Mouse (Mus musculus) small intestine, adult 2 months (tissue): ENCODE measurements at regions not wholly inside any gene's neighbourhood (a gene's known extent, or its start where the extent isn't known, plus 50 kb on each side); places are given as distances from the start of the nearest gene placed in this dataset.

Experiments used
- H3K27ac ChIP-seq: fragments of 200-500 bp; 2 replicates; pipeline ENCODE4 v1.5.1; 2012; ENCODE audit warnings: low read depth, low read length, control low read depth, inconsistent platforms; ENCODE audit not compliant: insufficient read depth
- H3K27me3 ChIP-seq: fragments of 200-500 bp; 2 replicates; pipeline ENCODE4 v1.6.1; 2012; ENCODE audit warnings: mild to moderate bottlenecking, moderate library complexity, low read length, inconsistent platforms; ENCODE audit not compliant: control insufficient read depth, insufficient read depth
- H3K36me3 ChIP-seq: fragments of 200-500 bp; 2 replicates; pipeline ENCODE4 v1.6.1; 2012; ENCODE audit warnings: mild to moderate bottlenecking, low read length, control low read depth, inconsistent platforms; ENCODE audit not compliant: control insufficient read depth, insufficient read depth
- H3K4me1 ChIP-seq: fragments of 200-500 bp; 2 replicates; pipeline ENCODE4 v1.6.1; 2012; ENCODE audit warnings: low read length, inconsistent platforms, mixed read lengths; ENCODE audit not compliant: control insufficient read depth, insufficient read depth, insufficient read length
- H3K4me3 ChIP-seq: fragments of 200-500 bp; 2 replicates; pipeline ENCODE4 v1.5.1; 2012; ENCODE audit warnings: low read depth, mild to moderate bottlenecking, control low read depth, inconsistent platforms, low read length, moderate library complexity
- CTCF ChIP-seq: fragments of 200-500 bp; IDR thresholded peaks from 2 replicates; pipeline ENCODE4 v1.5.1; 2012; ENCODE audit warnings: low read depth, mild to moderate bottlenecking, control low read depth, inconsistent platforms, low read length, moderate library complexity, mixed read lengths; ENCODE audit not compliant: insufficient replicate concordance, insufficient read length; ENCODE audit errors: extremely low read depth
- POLR2A ChIP-seq: fragments of 200-500 bp; IDR thresholded peaks from 2 replicates; pipeline ENCODE4 v1.6.1; 2012; ENCODE audit warnings: low read depth, mild to moderate bottlenecking, control low read depth, inconsistent platforms, low read length, moderate library complexity
- WGBS: fragments of 180-500 bp; shearing (Covaris S2); methylation state at CpG from one replicate; pipeline ENCODE4 v1.1.7; 2018; 5-methylcytosine and 5-hydroxymethylcytosine counted together

DNA sequence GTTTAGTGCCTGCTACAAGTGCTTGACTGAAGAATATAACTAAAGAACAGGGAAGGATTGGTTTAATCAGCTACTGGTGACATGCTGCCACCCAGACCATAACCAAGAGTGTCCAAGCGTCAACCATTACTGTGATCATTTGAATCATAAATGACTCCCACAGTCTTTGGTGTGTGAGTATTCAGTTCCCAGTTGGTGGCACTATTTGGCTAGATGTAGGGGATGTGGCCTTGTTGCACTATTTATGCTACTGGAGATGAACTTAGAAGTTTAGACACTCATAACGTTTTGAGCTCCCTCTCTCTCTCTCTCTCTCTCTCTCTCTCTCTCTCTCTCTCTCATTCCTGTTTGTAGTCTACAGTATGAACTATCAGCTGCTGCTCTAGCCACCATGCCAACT is 238.4 kb upstream of the Lrrc3b start:
- Histone ChIP-seq H3K4me3 (no peak overlapping the region), H3K27ac (no peak overlapping the region), H3K36me3 (no peaks in the 10 kb centered on the region), H3K27me3 (no peaks in the 10 kb centered on the region), H3K4me1 (no peaks in the 10 kb centered on the region)
- WGBS: 69% methylated on average over 2 of the region's 2 CpGs
- TF ChIP-seq POLR2A (no peak), CTCF (no peak)

DNA sequence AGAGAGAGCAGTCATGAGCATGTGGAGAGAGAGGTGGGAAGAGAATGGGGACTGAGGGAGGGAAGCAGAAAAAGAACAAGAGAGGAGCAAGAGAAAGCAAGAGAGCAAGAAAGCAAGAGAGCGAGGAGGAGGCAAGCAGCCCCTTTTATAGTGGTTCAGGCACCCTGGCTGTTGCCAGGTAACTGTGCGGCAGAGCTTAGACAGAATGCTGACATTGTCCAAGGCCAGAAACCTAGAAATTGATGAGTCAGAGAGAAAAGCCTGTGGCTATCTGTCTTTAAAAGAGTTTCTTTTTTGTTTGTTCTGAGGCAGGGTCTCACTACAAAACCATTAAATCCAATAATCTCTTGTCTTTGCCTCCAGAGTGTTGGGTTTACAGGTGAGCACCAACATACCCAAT is 240.7 kb upstream of the Lrrc3b start:
- TF ChIP-seq CTCF (no peak), POLR2A (no peak)
- no peak overlapping the region for H3K27ac ChIP-seq
- H3K4me1 ChIP-seq: no peaks in the 10 kb centered on the region
- no peaks in the 10 kb centered on the region for H3K36me3 ChIP-seq
- no peak overlapping the region for H3K4me3 ChIP-seq
- H3K27me3 ChIP-seq: no peaks in the 10 kb centered on the region
- 72% methylated on average over 2 of the region's 2 CpGs for WGBS

DNA sequence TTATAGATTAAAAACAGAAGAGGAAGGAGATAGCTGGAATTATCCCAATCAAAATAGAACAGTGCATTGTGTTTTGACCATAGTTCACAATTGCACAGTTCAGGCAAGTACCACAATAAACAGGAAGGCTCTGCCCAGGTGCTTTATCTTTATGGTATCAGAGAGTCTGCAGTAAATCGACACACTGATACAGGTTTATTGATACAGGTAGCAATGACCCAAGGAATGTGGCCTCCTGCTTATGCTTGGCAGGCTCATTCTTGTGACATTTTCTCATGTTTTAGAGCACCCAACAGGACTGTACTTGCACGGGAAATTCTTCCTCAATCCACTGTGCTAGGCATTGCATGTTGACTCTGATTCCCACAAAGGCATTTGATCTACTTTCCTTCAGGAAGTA is 259.2 kb upstream of the Lrrc3b start:
- Histone ChIP-seq H3K4me1 (no peaks in the 10 kb centered on the region), H3K36me3 (no peaks in the 10 kb centered on the region), H3K27ac (no peak overlapping the region), H3K27me3 (no peaks in the 10 kb centered on the region), H3K4me3 (no peak overlapping the region)
- WGBS: 19% methylated on average over 2 of the region's 2 CpGs
- TF ChIP-seq POLR2A (no peak), CTCF (no peak)

DNA sequence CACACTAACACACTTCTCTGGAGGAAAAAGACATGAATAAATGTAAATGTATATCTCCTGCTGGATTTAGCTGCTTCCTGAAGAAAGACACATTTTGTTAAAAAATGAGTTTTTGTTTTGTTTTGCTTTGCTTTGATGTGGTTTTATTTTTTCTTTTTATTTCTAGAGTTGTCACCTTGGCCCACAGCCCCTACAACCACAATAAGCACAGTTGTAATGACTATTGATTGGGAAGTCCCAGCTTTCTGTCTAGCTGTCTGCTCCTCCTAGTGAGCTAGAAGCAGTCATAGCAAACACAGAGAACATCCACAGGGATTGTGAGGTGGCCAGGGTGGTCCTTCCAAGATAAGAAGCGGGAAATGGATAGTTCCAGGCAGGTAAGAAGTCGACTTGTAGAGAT is 259.8 kb upstream of the Lrrc3b start:
- H3K36me3 ChIP-seq: no peaks in the 10 kb centered on the region
- TF ChIP-seq CTCF: no peak
- TF ChIP-seq POLR2A: no peak
- no peaks in the 10 kb centered on the region for H3K4me1 ChIP-seq
- 76% methylated on average over 2 of the region's 2 CpGs for WGBS
- no peaks in the 10 kb centered on the region for H3K27me3 ChIP-seq
- no peak overlapping the region for H3K27ac ChIP-seq
- no peak overlapping the region for H3K4me3 ChIP-seq

DNA sequence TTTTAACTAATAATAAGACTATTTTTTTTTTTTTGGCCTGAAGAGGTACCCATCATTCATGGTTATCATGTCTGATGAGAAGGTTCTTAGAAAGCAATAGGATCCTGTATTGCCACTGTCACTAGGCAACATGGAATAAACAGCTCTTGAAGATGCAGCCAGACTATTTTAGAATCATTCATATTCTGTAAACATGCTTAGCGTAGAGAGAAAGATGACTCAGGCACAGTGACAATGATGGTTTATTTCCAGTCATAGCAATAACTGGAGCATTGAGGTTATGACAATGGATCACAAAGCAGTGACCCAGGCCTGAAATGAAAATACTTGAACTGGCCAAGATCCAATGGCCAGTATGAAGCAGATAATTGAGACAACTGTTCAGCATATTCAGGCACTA is 283.3 kb upstream of the Lrrc3b start:
- Histone ChIP-seq H3K4me3 (no peak overlapping the region), H3K27ac (no peak overlapping the region), H3K36me3 (no peaks in the 10 kb centered on the region), H3K4me1 (no peaks in the 10 kb centered on the region), H3K27me3 (no peaks in the 10 kb centered on the region)
- TF ChIP-seq POLR2A: no peak
- no peak for TF ChIP-seq CTCF
- 57% methylated on average over 1 of the region's 1 CpGs for whole genome bisulfite sequencing

DNA sequence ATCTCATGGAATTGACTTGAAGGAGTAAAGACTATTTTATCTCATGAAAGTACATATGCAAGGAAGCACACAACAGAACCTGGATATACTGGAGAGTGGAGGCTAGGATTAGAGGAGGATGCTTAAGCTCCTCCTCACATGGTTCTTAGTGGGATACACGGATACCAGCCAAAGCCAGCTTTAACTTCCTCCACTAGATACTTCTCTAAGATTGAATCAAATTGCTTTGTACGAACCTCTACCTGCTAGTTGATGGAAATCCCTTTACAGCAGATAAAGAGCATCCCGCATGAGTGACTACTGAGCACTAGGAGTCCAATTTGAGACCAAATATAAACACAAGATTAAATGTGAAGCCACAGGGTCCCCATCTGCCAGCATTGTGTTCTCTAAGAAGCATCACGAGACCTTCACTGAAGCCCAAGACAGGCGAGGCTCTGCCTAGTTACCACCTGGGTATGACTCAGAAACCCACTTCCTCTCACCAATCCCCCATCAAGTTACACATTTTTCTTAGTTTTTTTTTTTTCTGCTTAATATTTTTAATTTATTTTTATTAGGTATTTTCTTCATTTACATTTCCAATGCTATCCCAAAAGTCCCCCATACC is 307.9 kb upstream of the Lrrc3b start:
- Histone ChIP-seq H3K27ac (no peak overlapping the region), H3K4me3 (no peak overlapping the region), H3K36me3 (no peaks in the 10 kb centered on the region), H3K27me3 (no peaks in the 10 kb centered on the region), H3K4me1 (no peaks in the 10 kb centered on the region)
- no peak for TF ChIP-seq CTCF
- WGBS: 72% methylated on average over 5 of the region's 5 CpGs

DNA sequence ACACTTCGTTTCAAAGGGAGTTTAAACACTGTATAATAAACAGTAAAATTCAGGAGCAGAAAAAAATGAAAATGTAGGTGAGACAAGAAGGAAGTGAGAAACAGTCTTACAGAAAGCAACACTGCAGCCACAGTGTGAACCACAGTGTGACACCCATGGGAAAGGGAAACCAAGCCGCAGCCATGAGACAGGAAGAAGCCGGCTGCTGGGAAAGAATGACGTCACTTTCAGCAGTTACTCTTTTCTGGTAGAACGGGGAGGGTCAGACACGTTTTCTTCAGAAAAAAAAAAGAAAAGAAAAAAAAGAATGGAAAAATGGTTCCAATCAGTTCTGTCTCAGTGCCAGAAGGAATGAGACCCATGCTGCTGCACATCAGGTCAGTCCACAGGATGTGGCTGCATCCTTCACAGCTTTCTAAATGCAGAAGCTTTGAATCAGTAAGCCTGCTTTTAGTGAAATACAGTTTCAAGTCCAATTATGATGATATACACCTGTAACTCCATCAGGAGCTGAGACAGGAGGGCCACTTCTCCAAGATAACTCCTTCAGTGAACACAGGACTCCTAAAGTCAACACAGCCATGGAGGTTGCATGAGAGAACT is 331.2 kb upstream of the Lrrc3b start:
- 59% methylated on average over 6 of the region's 6 CpGs for WGBS
- Histone ChIP-seq H3K36me3 (no peaks in the 10 kb centered on the region), H3K4me3 (no peak overlapping the region), H3K27me3 (no peaks in the 10 kb centered on the region), H3K4me1 (no peaks in the 10 kb centered on the region), H3K27ac (no peak overlapping the region)
- TF ChIP-seq CTCF (no peak), POLR2A (no peak)
